8 mouse cellular contexts compared by ENCODE assay signal in genomic region chr1:127773803-127774500, GRCm38 (mm10). TPM values are rescaled to one million over a fixed set of nuclear protein-coding genes. Genes with fewer than 3 reads are reported as not detected.
DNase-seq lines count a peak whose midpoint lies in the region; ATAC-seq lines count a peak whose summit lies in the region.

TSS of gene Ccnt2 (plus strand) at chr1:127774164.

- no peaks in the 10 kb centered on the region for H3K9me3 ChIP-seq in intestine, embryonic 14.5 days (ENCODE audit: control insufficient read depth, low read length)

- H3K27me3 ChIP-seq in intestine, embryonic 14.5 days (replicated peaks; ENCODE audit: control insufficient read depth, insufficient read depth, low read length), result no peaks in the 10 kb centered on the region

- H3K9ac ChIP-seq in intestine, embryonic 14.5 days (ENCODE audit: low read length), result peak within 1 kb of the TSS; percentile 95

- 0 out of 2 replicates have a peak, but pooled peaks cover 6% of the 10 kb centered on the region for H3K36me3 ChIP-seq in intestine, embryonic 14.5 days (ENCODE audit: control insufficient read depth, insufficient read depth, low read length)

- WGBS in intestine, embryonic 14.5 days, result under 1% methylated on average over 56 of the region's 63 CpGs

- peak within 1 kb of the TSS; percentile 95 for H3K27ac ChIP-seq in intestine, embryonic 14.5 days (ENCODE audit: low read depth)

- intact Hi-C loops in left cerebral cortex, postnatal 14 days (cut with DNase I), result no loop called here

- H3K4me1 ChIP-seq in intestine, embryonic 14.5 days (replicated peaks; ENCODE audit: control insufficient read depth, insufficient read depth, low read length), result 0 out of 2 replicates have a peak, but pooled peaks cover 9% of the 10 kb centered on the region

- H3K4me3 ChIP-seq in intestine, embryonic 14.5 days (ENCODE audit: low read depth, low read length), result peak within 1 kb of the TSS; percentile 96

- peak; percentile 98 for ATAC-seq in intestine, embryonic 14.5 days (replicated peaks; ENCODE audit: low FRiP score, low TSS enrichment, low read depth)

- H3K4me2 ChIP-seq in intestine, embryonic 14.5 days (ENCODE audit: low read length), result peak within 1 kb of the TSS; percentile 92

- peak; percentile 97 to 98 for DNase-seq in adrenal gland, adult 18-20 months (ENCODE audit: low spot score in 2 of 2)
- peak; percentile 100 for DNase-seq in embryo, embryonic 11 days
- peak; percentile 100 for DNase-seq in gastrocnemius, postnatal 25 days
- peak; percentile 95 for DNase-seq in intestine, embryonic 14.5 days (ENCODE audit: low spot score)
- peak; percentile 99 to 100 for DNase-seq in left cerebral cortex, postnatal 14 days (ENCODE audit: low spot score in 2 of 2)
- DNase-seq in mesoderm, embryonic 11.5 days (ENCODE audit: low read depth, low spot score), result peak; percentile 100
- peak; percentile 99 for DNase-seq in right cerebral cortex, postnatal 36 days (ENCODE audit: low spot score in 2 of 2)
- DNase-seq in yolk sac, embryonic 10.5 days (ENCODE audit: low spot score), result peak; percentile 99

RNA-seq across cellular contexts. Expression of gene Ccnt2, which starts in this region (rescaled TPM):
- 10 to 100 TPM; 40.2 to 51.3 TPM for total RNA-seq in adrenal gland, adult 18-20 months (2021)
- 10 to 100 TPM; 21.8 to 22.0 TPM for total RNA-seq in gastrocnemius, postnatal 25 days (2021)
- polyA plus RNA-seq in intestine, embryonic 14.5 days (2014; fragmentation: Nextera tagmentation; extraction: Ambion mirVana), result 73.1 and 74.0 TPM in 2 replicates
- 10 to 100 TPM; 55.0 to 59.4 TPM for total RNA-seq in left cerebral cortex, postnatal 14 days (2021)

Comparison
In these comparisons a context has a peak if more than half of its experiments do, and no peak if none do; other contexts are left out.
1. Peak in every context shown above with its lines: DNase-seq, ATAC-seq, H3K4me3 ChIP-seq and H3K27ac ChIP-seq.